Mouse (Mus musculus) forebrain, embryonic 12.5 days (tissue): ENCODE measurements around the gene Gm1043. TPM values are rescaled to one million over a fixed set of nuclear protein-coding genes. Genes with fewer than 3 reads are reported as not detected.

Source experiments
- ATAC-seq: fragments of 200-750 bp; cut with Nextera tagmentation; 2 replicates; pipeline ENCODE4 v1.8.0; 2017; ENCODE audit warnings: moderate TSS enrichment; ENCODE audit not compliant: low FRiP score
- H3K27ac ChIP-seq: fragments of 300-500 bp; sonication (generic); 2 replicates; pipeline ENCODE4 v1.5.1; 2016; ENCODE audit warnings: mild to moderate bottlenecking
- H3K27me3 ChIP-seq: fragments of 300-500 bp; sonication (generic); 2 replicates; pipeline ENCODE4 v1.6.1; 2016; ENCODE audit warnings: mild to moderate bottlenecking
- H3K36me3 ChIP-seq: fragments of 300-500 bp; sonication (generic); replicated peaks from 2 replicates; pipeline ENCODE4 v1.6.1; 2016; ENCODE audit warnings: mild to moderate bottlenecking
- H3K4me1 ChIP-seq: fragments of 300-500 bp; sonication (generic); 2 replicates; pipeline ENCODE4 v1.6.1; 2016
- H3K4me2 ChIP-seq: fragments of 300-500 bp; sonication (generic); 2 replicates; pipeline ENCODE4 v1.6.1; 2016; ENCODE audit warnings: mild to moderate bottlenecking, moderate library complexity
- H3K4me3 ChIP-seq: fragments of 300-500 bp; sonication (generic); replicated peaks from 2 replicates; pipeline ENCODE4 v1.5.1; 2016; ENCODE audit warnings: mild to moderate bottlenecking
- H3K9ac ChIP-seq: fragments of 300-500 bp; sonication (generic); 2 replicates; pipeline ENCODE4 v1.6.1; 2016; ENCODE audit warnings: mild to moderate bottlenecking
- H3K9me3 ChIP-seq: fragments of 300-500 bp; sonication (generic); 2 replicates; pipeline ENCODE4 v1.6.1; 2016
- WGBS: fragments of 180-500 bp; shearing (Covaris S2); methylation state at CpG from one replicate; pipeline ENCODE4 v1.1.7; 2016; 5-methylcytosine and 5-hydroxymethylcytosine counted together
- polyA plus RNA-seq: library from polyadenylated mRNA; unstranded; fragments of >200 nt; fragmentation: Nextera tagmentation; extraction: Ambion mirVana; gene quantifications from 2 replicates; pipeline ENCODE4 v1.2.1, GENCODE M21; 2016

Gm1043 gene
- polyA plus RNA-seq, 1 experiment from 2014 or later: 0.29 TPM

DNA sequence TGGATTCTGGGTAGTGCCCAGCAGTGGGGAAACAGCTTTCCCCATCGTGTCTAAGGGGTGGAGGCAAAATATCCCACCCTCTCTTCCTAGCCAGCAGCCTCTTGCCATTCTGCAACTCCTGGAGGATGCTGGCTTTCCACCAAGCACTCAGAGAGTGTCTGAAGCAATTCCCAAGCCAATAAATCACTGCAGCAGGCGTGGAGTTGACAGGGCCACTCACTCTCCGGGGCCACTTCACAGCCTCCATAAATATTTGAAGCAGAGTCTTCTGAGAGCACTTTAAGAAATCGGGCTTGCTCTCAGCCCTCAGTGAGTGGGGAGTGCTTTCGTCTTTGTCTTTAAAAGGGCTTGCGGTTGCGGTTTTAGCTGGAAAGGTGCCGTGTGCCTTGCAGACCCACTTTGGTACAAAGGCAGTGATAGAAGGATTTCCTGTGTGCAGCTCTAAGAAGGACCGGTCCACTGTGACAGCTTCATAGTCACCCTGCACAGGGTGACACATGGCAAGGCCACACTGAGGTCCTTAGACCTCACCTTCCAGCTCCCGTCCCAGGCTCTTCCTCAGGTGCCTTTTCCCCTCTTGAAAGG, 111.6 kb downstream of the Gm1043 start:
- Histone ChIP-seq H3K27ac (no peak overlapping the region), H3K4me1 (peaks cover 10% of the 10 kb centered on the region), H3K27me3 (no peaks in the 10 kb centered on the region), H3K9ac (no peak overlapping the region), H3K9me3 (no peaks in the 10 kb centered on the region), H3K4me3 (no peak overlapping the region), H3K36me3 (no peaks in the 10 kb centered on the region), H3K4me2 (no peak overlapping the region)
- ATAC-seq: no peak
- WGBS: 77% methylated on average over 10 of the region's 10 CpGs

DNA sequence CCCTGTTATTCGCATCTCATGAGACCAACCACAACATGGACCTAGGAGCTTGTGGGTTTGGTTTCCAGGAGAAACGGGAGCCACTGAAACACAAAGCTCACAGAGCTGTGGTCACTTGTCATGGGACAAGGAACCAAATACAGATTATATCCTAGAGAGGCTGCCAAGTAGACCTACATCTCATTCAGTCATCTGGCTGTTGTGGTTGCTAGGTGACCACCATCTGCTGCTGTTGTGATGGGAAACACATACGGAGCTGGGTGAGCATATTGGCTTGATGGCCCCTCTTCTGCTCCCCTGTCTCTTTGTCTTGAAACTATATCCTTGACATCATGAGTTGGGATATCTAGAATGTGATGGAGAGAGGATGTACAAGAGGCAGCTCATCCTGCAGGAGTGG, 112.3 kb downstream of the Gm1043 start:
- no peaks in the 10 kb centered on the region for H3K9me3 ChIP-seq

GRCm38 (mm10) chr5:37198011-37198688, 113.0 kb downstream of the Gm1043 start:
- H3K4me1 ChIP-seq: peaks cover 10% of the 10 kb centered on the region
- H3K27me3 ChIP-seq: no peaks in the 10 kb centered on the region
- no peak overlapping the region for H3K4me3 ChIP-seq
- no peak for ATAC-seq
- H3K9me3 ChIP-seq: no peaks in the 10 kb centered on the region
- 46% methylated on average over 2 of the region's 2 CpGs for WGBS
- no peak overlapping the region for H3K9ac ChIP-seq
- H3K36me3 ChIP-seq: no peaks in the 10 kb centered on the region
- H3K4me2 ChIP-seq: no peak overlapping the region
- no peak overlapping the region for H3K27ac ChIP-seq

More for the DNA sequence above, 112.3 kb downstream of the Gm1043 start:
- Histone ChIP-seq H3K4me3 (no peak overlapping the region), H3K9ac (no peak overlapping the region), H3K27ac (no peak overlapping the region), H3K36me3 (no peaks in the 10 kb centered on the region), H3K4me2 (no peak overlapping the region), H3K4me1 (peaks cover 10% of the 10 kb centered on the region), H3K27me3 (no peaks in the 10 kb centered on the region)
- no peak for ATAC-seq
- WGBS: 72% methylated on average over 3 of the region's 3 CpGs

GRCm38 (mm10) chr5:37202285-37202684, 117.1 kb downstream of the Gm1043 start:
- Histone ChIP-seq H3K27ac (0 out of 2 replicates have a peak overlapping the region, but pooled peaks have one; percentile 8), H3K27me3 (no peaks in the 10 kb centered on the region), H3K4me1 (peaks cover 10% of the 10 kb centered on the region), H3K4me2 (no peak overlapping the region), H3K9ac (no peak overlapping the region), H3K9me3 (no peaks in the 10 kb centered on the region), H3K4me3 (no peak overlapping the region), H3K36me3 (no peaks in the 10 kb centered on the region)
- no peak for ATAC-seq
- 56% methylated on average over 1 of the region's 1 CpGs for WGBS

DNA sequence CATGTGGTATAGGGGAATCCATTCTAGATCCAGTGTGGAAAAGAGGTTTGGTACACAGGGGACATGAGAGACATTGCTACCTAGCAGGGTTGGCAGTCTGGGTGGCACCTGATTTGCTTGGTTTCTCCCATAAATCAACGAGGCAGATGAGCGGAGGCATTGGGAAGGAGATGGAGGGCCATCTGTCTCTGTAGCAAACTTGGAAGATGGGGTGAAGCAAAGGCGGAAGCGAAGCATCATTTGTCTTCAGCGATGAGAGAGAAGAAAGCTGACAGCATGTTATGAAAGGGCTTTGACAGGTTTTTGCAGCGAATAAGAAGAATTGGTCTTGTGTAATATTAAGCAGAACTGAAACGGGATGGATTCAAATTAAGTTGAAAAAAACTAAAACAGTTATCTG, 119.7 kb downstream of the Gm1043 start:
- Histone ChIP-seq H3K9me3 (no peaks in the 10 kb centered on the region), H3K4me2 (no peak overlapping the region), H3K4me1 (no peaks in the 10 kb centered on the region), H3K9ac (no peak overlapping the region), H3K27ac (no peak overlapping the region), H3K4me3 (no peak overlapping the region), H3K36me3 (no peaks in the 10 kb centered on the region), H3K27me3 (no peaks in the 10 kb centered on the region)
- no peak for ATAC-seq
- WGBS: 88% methylated on average over 7 of the region's 7 CpGs

DNA sequence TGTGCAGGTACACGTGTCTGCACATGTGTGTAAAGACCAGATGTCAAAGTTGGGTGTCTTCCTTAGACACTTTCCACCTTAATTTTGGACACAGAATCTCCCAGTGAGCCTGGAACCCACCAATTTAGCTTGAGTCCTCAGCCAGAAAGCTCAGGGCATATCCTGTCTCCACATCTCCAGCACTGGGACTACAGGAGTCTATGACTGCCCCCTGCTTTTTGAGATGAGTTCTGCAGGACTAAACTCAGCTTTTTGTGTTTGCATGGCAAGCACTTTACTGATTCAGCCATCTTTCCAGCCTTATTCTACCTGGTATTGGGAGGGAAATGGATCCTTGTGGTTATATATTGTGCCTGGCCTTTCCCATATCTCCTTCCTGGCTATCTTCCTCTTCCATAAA, 120.2 kb downstream of the Gm1043 start:
- H3K4me3 ChIP-seq: no peak overlapping the region
- WGBS: 78% methylated on average over 1 of the region's 1 CpGs
- no peaks in the 10 kb centered on the region for H3K36me3 ChIP-seq
- H3K4me1 ChIP-seq: no peaks in the 10 kb centered on the region
- H3K9ac ChIP-seq: no peak overlapping the region
- no peak overlapping the region for H3K4me2 ChIP-seq
- ATAC-seq: no peak
- H3K9me3 ChIP-seq: no peaks in the 10 kb centered on the region
- no peaks in the 10 kb centered on the region for H3K27me3 ChIP-seq
- no peak overlapping the region for H3K27ac ChIP-seq

DNA sequence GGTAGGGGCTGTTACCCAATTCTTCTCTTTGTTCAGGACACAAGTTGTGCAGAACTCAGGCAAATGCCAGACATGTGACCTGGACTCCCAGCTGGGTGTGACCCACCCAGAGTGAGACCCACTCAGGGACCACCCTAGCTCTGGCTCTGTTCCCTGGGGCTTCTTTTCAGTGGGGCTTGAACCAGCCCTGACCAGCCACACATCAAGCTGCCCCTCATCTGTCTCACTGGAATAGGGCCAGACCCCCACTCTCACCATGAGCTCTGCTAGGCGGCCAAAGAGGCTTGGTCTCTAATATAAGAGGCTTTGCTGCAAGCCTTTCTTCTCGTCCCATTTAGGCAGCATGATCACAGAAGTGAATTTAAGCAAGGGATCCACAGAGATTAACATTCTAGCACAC, 121.2 kb downstream of the Gm1043 start:
- Histone ChIP-seq H3K27me3 (no peaks in the 10 kb centered on the region), H3K36me3 (no peaks in the 10 kb centered on the region), H3K4me3 (no peak overlapping the region), H3K4me2 (no peak overlapping the region), H3K4me1 (no peaks in the 10 kb centered on the region), H3K9me3 (no peaks in the 10 kb centered on the region), H3K9ac (no peak overlapping the region), H3K27ac (no peak overlapping the region)
- WGBS: 58% methylated on average over 2 of the region's 2 CpGs
- ATAC-seq: no peak

- no peaks in the 10 kb centered on the region; the same call in 1 of the 2 replicates for H3K27me3 ChIP-seq
- H3K9me3 ChIP-seq: no peaks in the 10 kb centered on the region
- H3K9ac ChIP-seq: no peak overlapping the region
- 93% methylated on average over 9 of the region's 9 CpGs for WGBS
- H3K36me3 ChIP-seq: no peaks in the 10 kb centered on the region
- H3K4me1 ChIP-seq: no peaks in the 10 kb centered on the region
- no peak overlapping the region for H3K4me2 ChIP-seq
- H3K27ac ChIP-seq: no peak overlapping the region
- no peak for ATAC-seq
- H3K4me3 ChIP-seq: no peak overlapping the region
These were observed 128.0 kb downstream of the Gm1043 start for GRCm38 (mm10) chr5:37212938-37213708.

DNA sequence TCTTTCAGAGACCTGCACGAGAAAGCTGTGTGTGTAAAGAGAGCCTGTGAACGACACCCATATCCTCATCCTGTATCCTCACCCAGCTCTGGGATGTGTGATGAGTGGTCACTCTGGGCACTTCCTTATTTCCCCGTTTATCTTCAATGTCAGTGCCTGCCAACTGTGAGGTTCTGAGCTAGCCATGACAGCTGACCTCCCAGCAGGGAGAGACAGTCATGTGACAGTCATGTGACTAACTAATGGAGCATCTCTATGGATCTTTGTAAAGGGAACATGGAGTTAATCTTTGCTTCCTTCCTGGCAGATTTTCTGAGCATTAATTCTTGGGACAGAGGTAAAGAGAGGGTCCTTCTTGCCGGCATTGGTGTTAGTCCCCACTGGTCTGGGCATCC, 128.5 kb downstream of the Gm1043 start:
- Histone ChIP-seq H3K27ac (no peak overlapping the region), H3K27me3 (no peaks in the 10 kb centered on the region; the same call in 1 of the 2 replicates), H3K9ac (no peak overlapping the region), H3K36me3 (no peaks in the 10 kb centered on the region), H3K4me3 (no peak overlapping the region), H3K4me2 (no peak overlapping the region), H3K4me1 (no peaks in the 10 kb centered on the region), H3K9me3 (no peaks in the 10 kb centered on the region)
- no peak for ATAC-seq
- WGBS: 81% methylated on average over 4 of the region's 4 CpGs

GRCm38 (mm10) chr5:37214614-37215013, 129.4 kb downstream of the Gm1043 start:
- Histone ChIP-seq H3K27ac (no peak overlapping the region), H3K4me1 (no peaks in the 10 kb centered on the region; the same call in 1 of the 2 replicates), H3K4me3 (no peak overlapping the region), H3K36me3 (no peaks in the 10 kb centered on the region), H3K4me2 (no peak overlapping the region), H3K27me3 (no peaks in the 10 kb centered on the region; the same call in 1 of the 2 replicates), H3K9ac (no peak overlapping the region), H3K9me3 (no peaks in the 10 kb centered on the region)
- 86% methylated on average over 6 of the region's 6 CpGs for WGBS
- no peak for ATAC-seq

DNA sequence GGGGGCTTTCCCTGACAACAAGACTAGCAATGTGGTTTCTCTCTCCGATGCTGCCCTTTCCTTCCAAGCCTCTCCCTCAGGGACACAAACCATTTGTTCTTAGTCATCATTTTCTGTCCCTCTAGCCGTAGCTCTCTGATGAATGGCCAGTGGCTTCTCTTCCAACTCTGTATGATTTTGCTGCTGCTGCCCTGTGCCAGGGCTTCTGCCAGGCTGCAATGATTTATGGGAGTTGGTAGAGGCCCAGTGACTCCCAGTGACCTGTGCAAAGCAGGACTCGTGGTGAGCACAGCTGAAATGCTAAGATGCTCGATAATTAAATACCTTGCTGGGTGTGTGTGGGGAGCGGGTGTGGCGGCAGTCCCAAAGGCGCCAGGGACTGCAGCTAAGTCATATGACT, 130.1 kb downstream of the Gm1043 start:
- WGBS: 91% methylated on average over 7 of the region's 7 CpGs
- Histone ChIP-seq H3K4me2 (no peak overlapping the region), H3K27me3 (no peaks in the 10 kb centered on the region; the same call in 1 of the 2 replicates), H3K36me3 (no peaks in the 10 kb centered on the region), H3K4me1 (no peaks in the 10 kb centered on the region; the same call in 1 of the 2 replicates), H3K4me3 (no peak overlapping the region), H3K27ac (no peak overlapping the region), H3K9me3 (no peaks in the 10 kb centered on the region), H3K9ac (no peak overlapping the region)
- ATAC-seq: no peak

- no peak overlapping the region for H3K4me2 ChIP-seq
- 40% methylated on average over 5 of the region's 5 CpGs for WGBS
- H3K27me3 ChIP-seq: no peaks in the 10 kb centered on the region
- no peaks in the 10 kb centered on the region for H3K36me3 ChIP-seq
- no peak overlapping the region for H3K27ac ChIP-seq
- no peak overlapping the region for H3K4me3 ChIP-seq
- no peaks in the 10 kb centered on the region for H3K9me3 ChIP-seq
- no peak for ATAC-seq
- no peak overlapping the region for H3K9ac ChIP-seq
- H3K4me1 ChIP-seq: peaks cover 10% of the 10 kb centered on the region; the same call in 1 of the 2 replicates
These were observed 134.4 kb downstream of the Gm1043 start for GRCm38 (mm10) chr5:37219615-37220014.
